21 mouse cellular contexts compared by ENCODE assay signal in the genomic region with DNA sequence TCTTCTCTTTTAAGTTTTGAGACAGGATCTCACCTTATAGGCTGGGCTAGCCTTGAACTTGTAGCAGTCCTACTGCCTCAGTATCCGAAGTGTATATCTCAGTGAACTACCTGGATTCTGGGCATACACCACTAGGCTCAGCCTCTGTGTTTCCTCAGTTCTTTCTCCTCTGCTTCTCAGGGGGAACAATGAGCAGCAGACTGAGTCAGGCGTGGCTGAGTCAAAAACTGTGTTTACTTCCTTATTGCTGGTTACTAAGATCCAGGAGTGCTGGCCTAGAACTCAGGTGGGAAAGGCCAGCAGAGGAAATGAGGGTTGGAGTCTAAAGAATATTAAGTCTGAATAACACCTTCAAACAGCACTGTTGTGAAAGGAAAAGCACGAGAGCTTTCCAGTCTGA. TPM values are rescaled to one million over a fixed set of nuclear protein-coding genes. Genes with fewer than 3 reads are reported as not detected.
DNase-seq lines count a peak whose midpoint lies in the region; ATAC-seq and TF ChIP-seq lines count a peak whose summit lies in the region.
"Had no signal": no experiment of that assay in that cellular context is flagged by ENCODE, and none has a peak within 500 bp of the region (broad histone marks: within the 10 kb centered on the region; RNA-seq: fewer than 3 reads in every experiment).

No protein-coding gene starts in this region.

- H3K9me3 ChIP-seq in CH12.LX (replicated peaks; ENCODE audit: low read length): no peaks in the 10 kb centered on the region
- no peaks in the 10 kb centered on the region for H3K9me3 ChIP-seq in intestine, embryonic 16.5 days (ENCODE audit: control insufficient read depth, low read length)
- no peaks in the 10 kb centered on the region for H3K9me3 ChIP-seq in stomach, postnatal 0 days (ENCODE audit: control insufficient read depth, low read length)
- H3K9me3 ChIP-seq: embryonic facial prominence, embryonic 15.5 days; forebrain, embryonic 10.5 days; heart, embryonic 12.5 days; hindbrain, embryonic 12.5 days had no signal

- H3K4me1 ChIP-seq in CH12.LX (ENCODE audit: control insufficient read depth in 1 of 2, insufficient read depth in 2 of 2): peaks cover 0 to 20% of the 10 kb centered on the region in 2 experiments; a peak in 2 of 4 replicates
- H3K4me1 ChIP-seq in intestine, embryonic 16.5 days (ENCODE audit: control insufficient read depth, insufficient read depth, low read length): no peaks in the 10 kb centered on the region
- no peaks in the 10 kb centered on the region for H3K4me1 ChIP-seq in stomach, postnatal 0 days (replicated peaks; ENCODE audit: control insufficient read depth, insufficient read depth)
- H3K4me1 ChIP-seq: embryonic facial prominence, embryonic 15.5 days had no signal

- no peak for TF ChIP-seq CTCF in CH12.LX (conservative IDR thresholded peaks at IDR 0.05 in 1 of 2, IDR thresholded peaks at IDR 0.05 in 1 of 2; ENCODE audit: low read depth in 2 of 2, low read length in 2 of 2)
- no peak for TF ChIP-seq CTCF in stomach, postnatal 0 days (IDR thresholded peaks at IDR 0.05; ENCODE audit: low read depth)

- WGBS in intestine, embryonic 16.5 days: 74% methylated on average over 3 of the region's 3 CpGs
- WGBS in stomach, postnatal 0 days: 72% methylated on average over 3 of the region's 3 CpGs

- intact Hi-C loops in heart, postnatal 25 days (cut with DNase I): no loop called here
- intact Hi-C loops in left cerebral cortex, postnatal 25 days (cut with DNase I): no loop called here

- H3K27me3 ChIP-seq in CH12.LX (replicated peaks): no peaks in the 10 kb centered on the region
- H3K27me3 ChIP-seq in intestine, embryonic 16.5 days (replicated peaks; ENCODE audit: control insufficient read depth, insufficient read depth, low read length): no peaks in the 10 kb centered on the region
- no peaks in the 10 kb centered on the region for H3K27me3 ChIP-seq in stomach, postnatal 0 days (ENCODE audit: control insufficient read depth, insufficient read depth, low read length)
- H3K27me3 ChIP-seq: embryonic facial prominence, embryonic 15.5 days; heart, embryonic 12.5 days; hindbrain, embryonic 12.5 days had no signal

- H3K9ac ChIP-seq in CH12.LX (ENCODE audit: insufficient read depth, low read depth): no peak overlapping the region
- no peak overlapping the region for H3K9ac ChIP-seq in intestine, embryonic 16.5 days (ENCODE audit: low read depth, low read length)
- no peak overlapping the region for H3K9ac ChIP-seq in stomach, postnatal 0 days (ENCODE audit: low read length)
- H3K9ac ChIP-seq: embryonic facial prominence, embryonic 15.5 days; heart, embryonic 12.5 days; hindbrain, embryonic 12.5 days had no signal

- peak; percentile 82 for ATAC-seq in intestine, embryonic 16.5 days
- peak; percentile 78; the same call in 1 of the 2 replicates for ATAC-seq in stomach, postnatal 0 days (ENCODE audit: low FRiP score, low TSS enrichment)
- ATAC-seq: CD4-positive, CD25-positive, alpha-beta regulatory T cell, adult 4 months; forebrain, embryonic 14.5 days; hindbrain, embryonic 16.5 days had no signal

- in situ Hi-C loops in CH12.LX (cut with MboI; ENCODE audit: low pct_ligation_motif_present, low pct_unique_long_range_greater_than_20kb, low sequenced_read_pairs): no loop called here

- H3K4me3 ChIP-seq in CH12.LX (replicated peaks in 1 of 3; ENCODE audit: low read depth in 2 of 3, low read length in 2 of 3, poor library complexity in 1 of 3): no peak overlapping the region
- H3K4me3 ChIP-seq in intestine, embryonic 16.5 days (ENCODE audit: low read length): no peak overlapping the region
- no peak overlapping the region for H3K4me3 ChIP-seq in stomach, postnatal 0 days (ENCODE audit: low read depth, low read length)
- H3K4me3 ChIP-seq: embryonic facial prominence, embryonic 15.5 days; erythroblast, embryonic 14.5 days; forebrain, embryonic 10.5 days; heart, embryonic 12.5 days; hindbrain, embryonic 12.5 days had no signal

- no peaks in the 10 kb centered on the region for H3K79me2 ChIP-seq in CH12.LX (replicated peaks; ENCODE audit: control insufficient read depth, extremely low read depth, insufficient read depth, poor library complexity, severe bottlenecking)

- dilution Hi-C loops in CH12.LX (cut with MboI; ENCODE audit: extremely low pct_ligation_motif_present, extremely low pct_unique_long_range_greater_than_20kb, low sequenced_read_pairs): no loop called here

- peak; percentile 15 to 33 for DNase-seq in heart, adult 18-20 months
- no peak for DNase-seq in heart, postnatal 25 days (ENCODE audit: low spot score)
- DNase-seq in CH12.LX (ENCODE audit: extremely low read depth): peak; percentile 9
- no peak for DNase-seq in stomach, postnatal 0 days (ENCODE audit: low spot score)
- no peak for DNase-seq in kidney, postnatal 14 days
- no peak for DNase-seq in left cerebral cortex, postnatal 25 days (ENCODE audit: low spot score in 2 of 2)
- DNase-seq: adrenal gland, postnatal 10 days; cerebellum, adult 11 months; cerebellum, adult 8-10 months; cerebellum, postnatal 14 days; embryo, embryonic 11 days; heart, postnatal 4 days had no signal

- H3K27ac ChIP-seq in CH12.LX (ENCODE audit: insufficient read depth, low read depth): no peak overlapping the region
- peak overlapping the region; percentile 85 for H3K27ac ChIP-seq in intestine, embryonic 16.5 days (ENCODE audit: low read length)
- no peak overlapping the region for H3K27ac ChIP-seq in stomach, postnatal 0 days (replicated peaks)
- H3K27ac ChIP-seq: embryonic facial prominence, embryonic 15.5 days; forebrain, embryonic 10.5 days; hindbrain, embryonic 12.5 days had no signal

- no peak for TF ChIP-seq RAD21 in CH12.LX (IDR thresholded peaks at IDR 0.05; ENCODE audit: low read depth, low read length)

- no peak for TF ChIP-seq EP300 in CH12.LX (IDR thresholded peaks at IDR 0.05; ENCODE audit: low read length)
- no peak for TF ChIP-seq EP300 in stomach, postnatal 0 days (optimal IDR thresholded peaks at IDR 0.05)

- no peaks in the 10 kb centered on the region for H3K36me3 ChIP-seq in CH12.LX (replicated peaks in 1 of 2; ENCODE audit: control insufficient read depth in 1 of 2, insufficient read depth in 1 of 2, low read length in 1 of 2)
- H3K36me3 ChIP-seq in intestine, embryonic 16.5 days (ENCODE audit: control insufficient read depth, insufficient read depth, low read length): no peaks in the 10 kb centered on the region
- H3K36me3 ChIP-seq in stomach, postnatal 0 days (ENCODE audit: control insufficient read depth, insufficient read depth, low read length): no peaks in the 10 kb centered on the region
- H3K36me3 ChIP-seq: embryonic facial prominence, embryonic 15.5 days; forebrain, embryonic 10.5 days; heart, embryonic 12.5 days; hindbrain, embryonic 12.5 days had no signal

- TF ChIP-seq POLR2A in CH12.LX (IDR thresholded peaks at IDR 0.05; ENCODE audit: low read depth, low read length): no peak

- H3K4me2 ChIP-seq in CH12.LX (ENCODE audit: insufficient read depth, low read depth, poor library complexity, severe bottlenecking): no peak overlapping the region
- no peak overlapping the region for H3K4me2 ChIP-seq in intestine, embryonic 16.5 days (ENCODE audit: low read depth, low read length)
- H3K4me2 ChIP-seq in stomach, postnatal 0 days (replicated peaks; ENCODE audit: low read depth): no peak overlapping the region
- H3K4me2 ChIP-seq: embryonic facial prominence, embryonic 15.5 days; heart, embryonic 12.5 days; hindbrain, embryonic 12.5 days had no signal

TF ChIP-seq in CH12.LX, 34 proteins besides CTCF, POLR2A, EP300 and RAD21:
- TF ChIP-seq MAZ (IDR thresholded peaks at IDR 0.05; ENCODE audit: low read depth, low read length) (no peak), ZC3H11A (IDR thresholded peaks at IDR 0.05; ENCODE audit: low read depth, low read length) (no peak), GABPA (IDR thresholded peaks at IDR 0.05; ENCODE audit: insufficient replicate concordance, low read depth, low read length) (no peak), SIN3A (IDR thresholded peaks at IDR 0.05; ENCODE audit: low read length) (no peak), ZNF384 (IDR thresholded peaks at IDR 0.05; ENCODE audit: low read depth, low read length) (no peak), NRF1 (IDR thresholded peaks at IDR 0.05; ENCODE audit: low read depth, low read length) (no peak), CHD2 (IDR thresholded peaks at IDR 0.05; ENCODE audit: low read length) (no peak), ELF1 (IDR thresholded peaks at IDR 0.05; ENCODE audit: low read depth, low read length) (no peak), BHLHE40 (IDR thresholded peaks at IDR 0.05; ENCODE audit: low read depth, low read length) (no peak), TBP (conservative IDR thresholded peaks at IDR 0.05; ENCODE audit: low read depth, low read length) (no peak), JUN (IDR thresholded peaks at IDR 0.05; ENCODE audit: insufficient read depth, low read depth, low read length) (no peak), ZKSCAN1 (IDR thresholded peaks at IDR 0.05; ENCODE audit: borderline replicate concordance, low read depth, low read length) (no peak), USF1 (IDR thresholded peaks at IDR 0.05; ENCODE audit: low read depth, low read length) (no peak), MAX (IDR thresholded peaks at IDR 0.05; ENCODE audit: low read length) (no peak), E2F4 (IDR thresholded peaks at IDR 0.05; ENCODE audit: insufficient replicate concordance, low read depth, low read length) (no peak), KAT2A (IDR thresholded peaks at IDR 0.05; ENCODE audit: insufficient replicate concordance, low read length) (no peak), POLR2AphosphoS2 (IDR thresholded peaks at IDR 0.05; ENCODE audit: low read depth, low read length) (no peak), SMC3 (IDR thresholded peaks at IDR 0.05; ENCODE audit: low read depth, low read length) (no peak), NELFE (IDR thresholded peaks at IDR 0.05; ENCODE audit: low read depth, low read length) (no peak), PAX5 (IDR thresholded peaks at IDR 0.05; ENCODE audit: low read length) (no peak)

RNA-seq across cellular contexts. Expression of a gene that starts 54.9 kb away (rescaled TPM):
- total RNA-seq in heart, adult 18-20 months (2021): 100 to 1,000 TPM in 1 of 2 experiments, 10 to 100 TPM in 1; 95.8 to 122 TPM
- 100 to 1,000 TPM; 114 to 132 TPM for total RNA-seq in heart, postnatal 25 days (2021)
- 5.7 and 6.2 TPM in 2 replicates for total RNA-seq in CH12.LX (2012; rRNA removed)
- total RNA-seq in CH12.LX (2014; rRNA removed): 3.7 TPM in 2 replicates
- polyA plus RNA-seq in CH12.LX (2012; ENCODE audit: insufficient read length, low read depth): 7.6 and 8.2 TPM in 2 replicates
- 20.2 TPM in 2 replicates for polyA plus RNA-seq in intestine, embryonic 16.5 days (2015; fragmentation: Nextera tagmentation; extraction: Ambion mirVana)
- polyA plus RNA-seq in stomach, postnatal 0 days (2015; fragmentation: Nextera tagmentation; extraction: Ambion mirVana): 11.5 and 13.2 TPM in 2 replicates
- 10 to 100 TPM; 79.6 to 89.1 TPM for total RNA-seq in left cerebral cortex, postnatal 25 days (2021)

Comparison
In these comparisons a context has a peak if more than half of its experiments do, and no peak if none do; other contexts are left out.
1. DNase-seq: peak in heart, adult 18-20 months (2 of 2) and CH12.LX (single experiment); none in heart, postnatal 25 days (single experiment), stomach, postnatal 0 days (single experiment), kidney, postnatal 14 days (single experiment) and left cerebral cortex, postnatal 25 days (0 of 2).
2. RNA of a gene that starts 54.9 kb away (total RNA-seq): 114 to 132 TPM in heart, postnatal 25 days, 95.8 to 122 TPM in heart, adult 18-20 months and 79.6 to 89.1 TPM in left cerebral cortex, postnatal 25 days; 3.7 to 6.2 TPM in CH12.LX; every median in the first group is over 10 times any median in the second.